Mouse (Mus musculus): Measurements from ENCODE around the gene Spata5. TPM values are rescaled to one million over a fixed set of nuclear protein-coding genes. Genes with fewer than 3 reads are reported as not detected.

Spata5 gene
- total and polyA plus RNA-seq, 2 experiments = 1.1 to 8.7 TPM

DNA sequence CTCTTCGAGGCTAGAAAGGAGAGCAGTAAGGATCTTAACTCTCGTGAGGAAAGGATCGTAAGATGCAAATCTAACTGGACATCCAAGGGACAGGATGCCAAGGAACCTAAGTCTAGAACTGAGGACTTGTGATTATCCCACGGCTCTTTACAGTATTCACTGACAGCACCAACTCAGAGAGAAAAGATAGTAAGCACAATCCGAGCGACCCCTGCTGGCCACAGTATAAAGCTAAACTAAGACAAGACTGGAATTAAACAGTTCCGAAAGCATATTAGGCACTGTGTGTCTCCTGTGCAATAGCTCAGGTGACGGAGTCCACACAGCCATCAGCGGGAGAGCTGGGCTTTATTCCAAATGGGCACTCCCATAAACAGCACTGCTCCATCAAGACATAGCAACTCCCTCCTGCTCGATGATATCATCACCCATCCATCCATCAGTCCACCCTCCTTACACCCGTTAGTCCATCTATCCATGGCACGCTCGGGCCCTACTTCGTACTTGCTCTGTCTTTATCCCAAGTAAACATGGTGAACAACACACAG, 5.2 kb upstream of the Spata5 start:
- no peak overlapping the region for H3K4me3 ChIP-seq (ENCODE audit: insufficient read depth, low read depth, low read length)
- TF ChIP-seq CTCF (IDR thresholded peaks at IDR 0.05; ENCODE audit: low read depth, low read length) = peak; percentile 37; the same call in 1 of the 2 replicates
- no peak for TF ChIP-seq POLR2A (IDR thresholded peaks at IDR 0.05; ENCODE audit: extremely low read depth, insufficient read depth, low read length)
- H3K27ac ChIP-seq (replicated peaks; ENCODE audit: insufficient read depth, low read depth, low read length) = no peak overlapping the region
- no peak overlapping the region for H3K9ac ChIP-seq (ENCODE audit: low read depth, low read length)
- peak; percentile 56 for DNase-seq (ENCODE audit: extremely low read depth, low read depth, low spot score)
- no peaks in the 10 kb centered on the region for H3K27me3 ChIP-seq (ENCODE audit: control insufficient read depth, insufficient read depth, low read length)
- peaks cover 2% of the 10 kb centered on the region; the same call in 1 of the 2 replicates for H3K4me1 ChIP-seq (ENCODE audit: control insufficient read depth, insufficient read depth, low read length)
- 48% methylated on average over 14 of the region's 14 CpGs for WGBS
- peaks cover 15% of the 10 kb centered on the region for H3K36me3 ChIP-seq (ENCODE audit: control insufficient read depth, insufficient read depth, low read length)
- H3K79me2 ChIP-seq (ENCODE audit: control insufficient read depth, insufficient read depth, low read length) = peaks cover 5% of the 10 kb centered on the region; the same call in 1 of the 2 replicates

DNA sequence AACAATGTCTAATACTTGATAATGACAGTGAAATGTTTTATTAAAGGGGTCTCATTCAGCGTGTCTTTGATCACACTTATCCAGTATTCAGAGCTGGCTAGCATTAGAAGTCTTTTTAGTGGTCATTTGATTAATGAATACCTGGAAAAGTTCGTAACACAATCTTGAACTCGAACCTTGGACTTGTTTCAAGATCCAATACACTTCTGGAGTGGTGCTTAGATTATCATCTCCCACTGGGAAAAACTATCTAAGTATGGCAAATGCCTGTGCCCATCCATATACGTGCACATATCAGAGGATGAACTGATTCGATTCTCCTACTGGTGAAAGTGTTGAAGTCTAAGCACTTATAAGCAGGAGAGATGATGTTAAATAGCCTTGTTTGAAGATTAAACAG, 1.4 kb upstream of the Spata5 start:
- 36% methylated on average over 5 of the region's 5 CpGs for WGBS
- H3K27me3 ChIP-seq (ENCODE audit: control insufficient read depth, insufficient read depth, low read length) = no peaks in the 10 kb centered on the region
- H3K9ac ChIP-seq (ENCODE audit: low read depth, low read length) = no peak overlapping the region
- no peak overlapping the region; the same call in 1 of the 2 replicates for H3K4me3 ChIP-seq (ENCODE audit: insufficient read depth, low read depth, low read length)
- H3K36me3 ChIP-seq (ENCODE audit: control insufficient read depth, insufficient read depth, low read length) = peaks cover 1% of the 10 kb centered on the region
- peaks cover under 1% of the 10 kb centered on the region; the same call in 1 of the 2 replicates for H3K79me2 ChIP-seq (ENCODE audit: control insufficient read depth, insufficient read depth, low read length)
- TF ChIP-seq POLR2A (IDR thresholded peaks at IDR 0.05; ENCODE audit: extremely low read depth, insufficient read depth, low read length) (no peak), CTCF (IDR thresholded peaks at IDR 0.05; ENCODE audit: low read depth, low read length) (no peak)
- peaks cover 2% of the 10 kb centered on the region; the same call in 1 of the 2 replicates for H3K4me1 ChIP-seq (ENCODE audit: control insufficient read depth, insufficient read depth, low read length)
- no peak overlapping the region; the same call in 1 of the 2 replicates for H3K27ac ChIP-seq (replicated peaks; ENCODE audit: insufficient read depth, low read depth, low read length)
- DNase-seq (ENCODE audit: extremely low read depth, low read depth, low spot score) = peak; percentile 35

DNA sequence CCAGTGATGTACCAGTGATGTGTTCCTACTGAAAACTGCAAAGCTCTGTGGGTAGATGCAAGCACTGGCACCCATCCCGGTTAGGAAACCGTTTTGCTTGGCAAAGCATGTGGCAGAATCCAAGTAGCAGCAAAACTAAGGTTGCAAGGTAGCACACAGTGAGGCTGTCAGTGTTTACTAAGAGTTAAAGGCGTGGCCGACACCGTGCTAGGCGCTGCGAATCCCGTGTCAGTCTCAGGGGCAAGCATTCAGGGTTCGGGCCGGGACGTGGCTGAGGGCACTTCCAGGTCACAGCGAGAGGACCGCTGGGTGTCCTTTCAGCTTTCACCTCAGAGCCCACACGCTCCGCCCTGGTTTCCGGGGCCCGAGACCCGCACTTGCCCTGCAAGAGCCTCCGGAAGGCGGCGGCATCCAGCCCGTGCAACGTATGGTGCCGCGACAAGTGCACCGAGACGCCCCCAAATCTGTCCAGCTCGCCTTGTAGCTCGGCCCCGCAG, 687 bp upstream of the Spata5 start:
- Histone ChIP-seq H3K36me3 (ENCODE audit: control insufficient read depth, insufficient read depth, low read length) (no peaks in the 10 kb centered on the region), H3K79me2 (ENCODE audit: control insufficient read depth, insufficient read depth, low read length) (no peaks in the 10 kb centered on the region; the same call in 1 of the 2 replicates), H3K4me3 (ENCODE audit: insufficient read depth, low read depth, low read length) (peak overlapping the region; percentile 78), H3K27me3 (ENCODE audit: control insufficient read depth, insufficient read depth, low read length) (no peaks in the 10 kb centered on the region), H3K4me1 (ENCODE audit: control insufficient read depth, insufficient read depth, low read length) (peaks cover 2% of the 10 kb centered on the region; the same call in 1 of the 2 replicates), H3K9ac (ENCODE audit: low read depth, low read length) (peak overlapping the region; percentile 83), H3K27ac (replicated peaks; ENCODE audit: insufficient read depth, low read depth, low read length) (peak overlapping the region; percentile 93)
- DNase-seq (ENCODE audit: extremely low read depth, low read depth, low spot score) = peak; percentile 82
- under 1% methylated on average over 30 of the region's 30 CpGs for WGBS
- TF ChIP-seq CTCF (IDR thresholded peaks at IDR 0.05; ENCODE audit: low read depth, low read length) (no peak), POLR2A (IDR thresholded peaks at IDR 0.05; ENCODE audit: extremely low read depth, insufficient read depth, low read length) (no peak)

DNA sequence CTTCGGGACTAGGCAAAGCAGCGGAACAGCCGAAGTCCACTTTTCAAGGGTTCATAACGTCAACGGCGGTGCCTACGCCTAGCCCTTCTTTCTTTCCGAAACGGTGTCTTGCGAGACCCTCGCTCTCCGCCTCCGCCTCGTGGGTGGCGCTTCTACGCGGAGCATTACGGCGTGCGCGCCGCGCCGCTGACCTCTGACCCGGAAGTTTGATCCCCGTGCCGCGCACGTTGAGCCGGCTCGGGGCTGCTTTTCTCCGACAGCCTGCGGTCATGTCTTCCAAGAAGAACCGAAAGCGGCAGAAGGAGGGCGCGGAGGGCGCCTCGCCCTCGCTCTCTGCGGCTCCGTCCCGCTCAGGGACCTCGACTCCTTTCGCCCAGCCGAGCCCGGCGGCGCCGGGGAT, 376 bp downstream of the Spata5 start, which contains the start of gene Nudt6:
Gene Nudt6, minus strand, starts transcription at position 140 of the 400 bp plus-strand sequence.
- peaks cover 2% of the 10 kb centered on the region; the same call in 1 of the 2 replicates for H3K4me1 ChIP-seq (ENCODE audit: control insufficient read depth, insufficient read depth, low read length)
- WGBS = under 1% methylated on average over 50 of the region's 50 CpGs
- peak within 1 kb of the TSS; percentile 83 for H3K9ac ChIP-seq (ENCODE audit: low read depth, low read length)
- no peaks in the 10 kb centered on the region; the same call in 1 of the 2 replicates for H3K79me2 ChIP-seq (ENCODE audit: control insufficient read depth, insufficient read depth, low read length)
- peaks cover 1% of the 10 kb centered on the region; the same call in 1 of the 2 replicates for H3K36me3 ChIP-seq (ENCODE audit: control insufficient read depth, insufficient read depth, low read length)
- TF ChIP-seq CTCF (IDR thresholded peaks at IDR 0.05; ENCODE audit: low read depth, low read length) (no peak), POLR2A (IDR thresholded peaks at IDR 0.05; ENCODE audit: extremely low read depth, insufficient read depth, low read length) (peak; percentile 47; the same call in 1 of the 2 replicates)
- peak within 1 kb of the TSS; percentile 82 for H3K4me3 ChIP-seq (ENCODE audit: insufficient read depth, low read depth, low read length)
- peak within 1 kb of the TSS; percentile 93 for H3K27ac ChIP-seq (replicated peaks; ENCODE audit: insufficient read depth, low read depth, low read length)
- no peak for DNase-seq (ENCODE audit: extremely low read depth, low read depth, low spot score)
- H3K27me3 ChIP-seq (ENCODE audit: control insufficient read depth, insufficient read depth, low read length) = no peaks in the 10 kb centered on the region

DNA sequence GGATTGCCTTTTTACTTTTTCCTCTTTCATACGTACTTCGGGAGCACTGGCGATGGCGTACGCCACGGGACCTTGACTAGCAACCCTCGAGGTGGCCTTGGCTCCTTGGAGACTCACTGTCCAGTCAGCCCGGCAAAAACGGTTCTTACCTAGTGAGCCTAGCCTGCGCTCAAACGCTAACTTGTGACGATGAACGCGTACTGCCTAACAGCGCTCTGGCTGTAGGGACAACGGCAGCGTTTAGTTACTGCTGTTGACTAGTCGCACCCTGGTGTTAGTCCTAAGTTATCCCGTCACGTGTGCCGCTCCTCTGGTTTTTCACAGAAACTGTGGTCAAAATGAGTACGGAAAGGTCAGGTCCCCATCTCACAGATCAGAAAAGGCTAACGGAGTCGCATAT, 945 bp downstream of the Spata5 start:
- H3K36me3 ChIP-seq (ENCODE audit: control insufficient read depth, insufficient read depth, low read length) = peaks cover 4% of the 10 kb centered on the region
- peaks cover 2% of the 10 kb centered on the region; the same call in 1 of the 2 replicates for H3K4me1 ChIP-seq (ENCODE audit: control insufficient read depth, insufficient read depth, low read length)
- peak overlapping the region; percentile 82 for H3K4me3 ChIP-seq (ENCODE audit: insufficient read depth, low read depth, low read length)
- no peaks in the 10 kb centered on the region; the same call in 1 of the 2 replicates for H3K79me2 ChIP-seq (ENCODE audit: control insufficient read depth, insufficient read depth, low read length)
- peak; percentile 42 for DNase-seq (ENCODE audit: extremely low read depth, low read depth, low spot score)
- no peak for TF ChIP-seq POLR2A (IDR thresholded peaks at IDR 0.05; ENCODE audit: extremely low read depth, insufficient read depth, low read length)
- no peak for TF ChIP-seq CTCF (IDR thresholded peaks at IDR 0.05; ENCODE audit: low read depth, low read length)
- WGBS = under 1% methylated on average over 24 of the region's 24 CpGs
- peak overlapping the region; percentile 55 for H3K27ac ChIP-seq (replicated peaks; ENCODE audit: insufficient read depth, low read depth, low read length)
- H3K9ac ChIP-seq (ENCODE audit: low read depth, low read length) = peak overlapping the region; percentile 53
- H3K27me3 ChIP-seq (ENCODE audit: control insufficient read depth, insufficient read depth, low read length) = no peaks in the 10 kb centered on the region

Data from liver, adult 2 months (tissue).